Mouse (Mus musculus) liver, embryonic 11.5 days (tissue): ENCODE measurements around the gene Pld1. TPM values are rescaled to one million over a fixed set of nuclear protein-coding genes. Genes with fewer than 3 reads are reported as not detected.

Experiments
- ATAC-seq: fragments of 200-750 bp; cut with Nextera tagmentation; replicated peaks from 2 replicates; pipeline ENCODE4 v1.8.0; 2017; ENCODE audit warnings: moderate number of reproducible peaks, mild to moderate bottlenecking, moderate TSS enrichment, moderate library complexity; ENCODE audit not compliant: low FRiP score
- DNase-seq: peaks from one replicate; pipeline ENCODE4 v3.0.0-alpha.2; 2017; ENCODE audit warnings: low spot score
- H3K27ac ChIP-seq: fragments of 300-500 bp; sonication (generic); 2 replicates; pipeline ENCODE4 v1.5.1; 2014; ENCODE audit warnings: mild to moderate bottlenecking, low read depth, low read length, control low read depth
- H3K27me3 ChIP-seq: fragments of 300-500 bp; sonication (generic); replicated peaks from 2 replicates; pipeline ENCODE4 v1.6.1; 2014; ENCODE audit warnings: low read length, mixed read lengths; ENCODE audit not compliant: control insufficient read depth, insufficient read depth
- H3K36me3 ChIP-seq: fragments of 300-500 bp; sonication (generic); 2 replicates; pipeline ENCODE4 v1.6.1; 2014; ENCODE audit warnings: mild to moderate bottlenecking, low read length, moderate library complexity, mixed read lengths; ENCODE audit not compliant: control insufficient read depth, insufficient read depth
- H3K4me1 ChIP-seq: fragments of 300-500 bp; sonication (generic); replicated peaks from 2 replicates; pipeline ENCODE4 v1.6.1; 2014; ENCODE audit warnings: low read length, mixed read lengths; ENCODE audit not compliant: control insufficient read depth, insufficient read depth
- H3K4me2 ChIP-seq: fragments of 300-500 bp; sonication (generic); 2 replicates; pipeline ENCODE4 v1.6.1; 2014; ENCODE audit warnings: mild to moderate bottlenecking, control low read depth, moderate library complexity
- H3K4me3 ChIP-seq: fragments of 300-500 bp; sonication (generic); 2 replicates; pipeline ENCODE4 v1.5.1; 2014; ENCODE audit warnings: low read depth, low read length, control low read depth
- H3K9ac ChIP-seq: fragments of 300-500 bp; sonication (generic); 2 replicates; pipeline ENCODE4 v1.6.1; 2014; ENCODE audit warnings: low read depth, low read length, control low read depth
- H3K9me3 ChIP-seq: fragments of 300-500 bp; sonication (generic); 2 replicates; pipeline ENCODE4 v1.6.1; 2016; ENCODE audit warnings: low read length, inconsistent platforms, mixed read lengths; ENCODE audit not compliant: control insufficient read depth
- WGBS: fragments of 180-500 bp; shearing (Covaris S2); extraction: QIAGEN DNeasy Blood & Tissue Kit; methylation state at CpG from one replicate; pipeline ENCODE4 v1.1.7; 2014; 5-methylcytosine and 5-hydroxymethylcytosine counted together
- polyA plus RNA-seq: library from polyadenylated mRNA; unstranded; fragments of >200 nt; fragmentation: Nextera tagmentation; extraction: Ambion mirVana; gene quantifications from 2 replicates; pipeline ENCODE4 v1.2.1, GENCODE M21; 2014

Gene Pld1
- polyA plus RNA-seq, 1 experiment from 2014 or later: 4.9 TPM

DNA sequence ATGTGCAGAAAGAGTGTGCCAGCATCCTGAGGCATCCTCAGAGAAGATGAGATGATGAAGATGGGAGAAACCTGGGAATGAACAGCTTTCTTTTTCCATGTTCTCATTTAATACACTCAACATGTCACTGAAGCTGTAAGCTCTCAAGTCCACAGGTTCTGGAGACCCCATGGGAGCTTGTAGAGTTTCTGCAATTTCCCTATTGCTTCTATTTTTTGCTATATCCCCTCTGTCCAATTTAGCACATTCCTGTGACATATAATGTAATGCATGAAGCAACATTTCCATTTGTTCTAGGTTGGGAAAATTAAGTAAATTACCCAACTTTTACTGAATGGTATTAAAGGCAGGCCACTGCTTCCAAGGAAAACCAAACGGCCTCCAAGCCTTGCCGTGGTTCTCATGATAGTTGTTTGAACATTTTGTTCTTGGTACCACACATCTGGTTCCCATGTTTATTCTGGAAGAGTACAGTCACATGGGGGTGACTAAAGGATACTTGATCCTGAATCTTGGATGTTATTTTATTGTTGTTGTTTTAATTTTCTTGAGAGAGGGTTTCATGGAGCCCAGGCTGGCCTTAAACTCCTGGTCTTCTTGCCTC, 52.7 kb downstream of the Pld1 start:
- H3K4me1 ChIP-seq: no peaks in the 10 kb centered on the region
- no peaks in the 10 kb centered on the region for H3K36me3 ChIP-seq
- H3K9me3 ChIP-seq: no peaks in the 10 kb centered on the region
- H3K9ac ChIP-seq: no peak overlapping the region
- no peak overlapping the region for H3K4me3 ChIP-seq
- no peak overlapping the region for H3K27ac ChIP-seq
- no peak for DNase-seq
- no peaks in the 10 kb centered on the region for H3K27me3 ChIP-seq
- no peak overlapping the region for H3K4me2 ChIP-seq
- no peak for ATAC-seq
- 81% methylated on average over 2 of the region's 2 CpGs for WGBS

DNA sequence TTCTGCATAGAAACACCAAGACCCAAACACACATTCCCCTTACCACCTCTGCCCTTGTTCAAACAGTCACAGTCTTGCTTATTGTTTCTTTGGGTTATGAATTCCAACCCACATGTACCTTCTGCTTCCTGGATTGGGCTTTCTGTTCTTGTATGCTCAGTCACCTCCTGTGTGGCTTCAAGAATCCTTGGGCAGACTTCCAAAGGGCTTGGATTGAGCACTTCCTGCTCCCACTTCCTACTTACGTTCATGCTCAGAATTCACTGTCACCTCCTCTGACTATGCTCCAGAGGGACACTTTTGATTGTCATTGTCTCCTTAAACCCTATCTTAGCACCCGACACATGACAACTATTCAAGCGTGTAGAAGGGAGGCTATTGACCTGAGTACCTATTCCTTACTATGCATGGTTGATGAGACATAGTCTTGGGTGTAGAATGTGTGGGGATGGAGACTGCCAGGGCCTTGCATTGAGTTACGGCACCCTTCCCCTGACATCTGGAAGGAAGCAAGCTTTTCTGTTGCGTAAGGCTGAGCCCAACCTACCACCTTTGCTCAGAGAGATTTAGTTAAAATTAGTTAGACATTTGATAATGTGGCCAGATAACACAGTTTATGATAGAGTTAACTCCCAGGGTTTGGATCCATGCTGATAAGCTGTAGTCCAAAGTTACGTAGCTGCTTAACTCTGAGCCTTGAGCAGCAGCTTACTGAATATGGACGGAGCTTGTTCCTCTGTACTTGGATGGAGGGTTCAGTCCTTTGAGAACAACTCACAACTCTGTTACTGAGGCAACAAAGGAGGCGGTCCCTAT, 55.9 kb downstream of the Pld1 start:
- ATAC-seq (no peak), DNase-seq (no peak)
- no peak overlapping the region for H3K27ac ChIP-seq
- H3K27me3 ChIP-seq: no peaks in the 10 kb centered on the region
- WGBS: 86% methylated on average over 8 of the region's 8 CpGs
- no peaks in the 10 kb centered on the region for H3K36me3 ChIP-seq
- no peak overlapping the region for H3K4me2 ChIP-seq
- no peaks in the 10 kb centered on the region for H3K9me3 ChIP-seq
- H3K4me3 ChIP-seq: no peak overlapping the region
- H3K4me1 ChIP-seq: no peaks in the 10 kb centered on the region
- no peak overlapping the region for H3K9ac ChIP-seq

GRCm38 (mm10) chr3:28004321-28004720, 65.8 kb downstream of the Pld1 start:
- 70% methylated on average over 6 of the region's 6 CpGs for WGBS
- no peaks in the 10 kb centered on the region for H3K36me3 ChIP-seq
- H3K4me3 ChIP-seq: no peak overlapping the region
- ATAC-seq: no peak
- no peaks in the 10 kb centered on the region for H3K4me1 ChIP-seq
- no peak overlapping the region for H3K4me2 ChIP-seq
- no peak overlapping the region for H3K9ac ChIP-seq
- no peaks in the 10 kb centered on the region for H3K27me3 ChIP-seq
- peaks cover 3% of the 10 kb centered on the region; the same call in 1 of the 2 replicates for H3K9me3 ChIP-seq
- no peak for DNase-seq
- no peak overlapping the region for H3K27ac ChIP-seq

- H3K4me2 ChIP-seq: no peak overlapping the region
- WGBS: 74% methylated on average over 11 of the region's 11 CpGs
- no peak overlapping the region for H3K27ac ChIP-seq
- no peaks in the 10 kb centered on the region for H3K4me1 ChIP-seq
- no peak overlapping the region for H3K4me3 ChIP-seq
- no peaks in the 10 kb centered on the region for H3K9me3 ChIP-seq
- H3K27me3 ChIP-seq: no peaks in the 10 kb centered on the region
- DNase-seq (no peak), ATAC-seq (no peak)
- H3K36me3 ChIP-seq: no peaks in the 10 kb centered on the region
- H3K9ac ChIP-seq: no peak overlapping the region
Measured at GRCm38 (mm10) chr3:28007684-28008083, 69.2 kb downstream of the Pld1 start.

DNA sequence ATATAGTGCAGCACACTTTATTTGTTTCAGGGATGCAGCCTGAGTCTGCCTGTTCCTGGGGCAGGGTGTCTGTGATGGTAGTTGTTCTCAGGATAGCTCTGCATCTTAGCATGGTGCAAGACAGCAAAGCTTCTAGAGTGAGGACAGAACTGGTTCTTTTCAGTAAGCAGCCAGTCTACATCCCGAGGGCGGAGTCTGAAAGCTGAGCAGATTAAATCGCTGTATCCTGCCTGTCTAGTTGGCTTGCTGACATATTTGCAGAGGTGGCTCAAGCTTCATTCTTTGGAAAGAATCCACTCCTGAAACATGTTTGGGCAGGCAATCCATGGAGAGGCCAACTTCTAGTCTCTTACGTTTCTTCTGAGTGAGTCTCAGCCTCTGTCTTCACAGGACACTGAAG, 69.9 kb downstream of the Pld1 start:
- H3K27me3 ChIP-seq: no peaks in the 10 kb centered on the region
- no peaks in the 10 kb centered on the region for H3K9me3 ChIP-seq
- H3K27ac ChIP-seq: no peak overlapping the region
- 89% methylated on average over 4 of the region's 4 CpGs for WGBS
- H3K36me3 ChIP-seq: no peaks in the 10 kb centered on the region
- no peak overlapping the region for H3K9ac ChIP-seq
- no peak overlapping the region for H3K4me3 ChIP-seq
- ATAC-seq: no peak
- no peak for DNase-seq
- no peak overlapping the region for H3K4me2 ChIP-seq
- H3K4me1 ChIP-seq: no peaks in the 10 kb centered on the region

- no peak overlapping the region for H3K4me3 ChIP-seq
- no peaks in the 10 kb centered on the region for H3K36me3 ChIP-seq
- H3K27ac ChIP-seq: no peak overlapping the region
- H3K9me3 ChIP-seq: no peaks in the 10 kb centered on the region
- no peaks in the 10 kb centered on the region for H3K27me3 ChIP-seq
- no peak overlapping the region for H3K9ac ChIP-seq
- H3K4me2 ChIP-seq: no peak overlapping the region
- ATAC-seq: no peak
- DNase-seq: no peak
- WGBS: 69% methylated on average over 7 of the region's 7 CpGs
- H3K4me1 ChIP-seq: no peaks in the 10 kb centered on the region
Measured at GRCm38 (mm10) chr3:28012177-28012576, 73.7 kb downstream of the Pld1 start.

GRCm38 (mm10) chr3:28013441-28013840, 74.9 kb downstream of the Pld1 start:
- DNase-seq: no peak
- 81% methylated on average over 6 of the region's 6 CpGs for WGBS
- H3K4me2 ChIP-seq: no peak overlapping the region
- no peaks in the 10 kb centered on the region for H3K36me3 ChIP-seq
- no peak for ATAC-seq
- H3K4me3 ChIP-seq: no peak overlapping the region
- H3K9me3 ChIP-seq: no peaks in the 10 kb centered on the region
- no peaks in the 10 kb centered on the region for H3K4me1 ChIP-seq
- H3K27ac ChIP-seq: no peak overlapping the region
- H3K9ac ChIP-seq: no peak overlapping the region
- H3K27me3 ChIP-seq: no peaks in the 10 kb centered on the region

- Histone ChIP-seq H3K4me3 (no peak overlapping the region), H3K4me1 (no peaks in the 10 kb centered on the region), H3K4me2 (no peak overlapping the region), H3K27me3 (no peaks in the 10 kb centered on the region), H3K9ac (no peak overlapping the region), H3K27ac (no peak overlapping the region), H3K36me3 (no peaks in the 10 kb centered on the region), H3K9me3 (no peaks in the 10 kb centered on the region)
- ATAC-seq (no peak), DNase-seq (no peak)
- WGBS: 81% methylated on average over 2 of the region's 2 CpGs
Measured at GRCm38 (mm10) chr3:28017002-28017401, 78.5 kb downstream of the Pld1 start.

- Histone ChIP-seq H3K4me2 (no peak overlapping the region), H3K4me3 (no peak overlapping the region), H3K4me1 (no peaks in the 10 kb centered on the region), H3K9me3 (no peaks in the 10 kb centered on the region), H3K36me3 (no peaks in the 10 kb centered on the region), H3K27ac (no peak overlapping the region), H3K9ac (no peak overlapping the region), H3K27me3 (no peaks in the 10 kb centered on the region)
- 55% methylated on average over 4 of the region's 4 CpGs for WGBS
- DNase-seq (no peak), ATAC-seq (no peak)
Measured at GRCm38 (mm10) chr3:28019727-28020126, 81.2 kb downstream of the Pld1 start.
